Mouse (Mus musculus) cerebellum, postnatal 10 days (tissue): ENCODE measurements at regions not wholly inside any gene's neighbourhood (a gene's known extent, or its start where the extent isn't known, plus 50 kb on each side); places are given as distances from the start of the nearest gene placed in this dataset.
A peak's percentile ranks its signal among the peaks of the same experiment; 100 is the strongest.

Source experiments
- DNase-seq, 2 experiments: peaks; one replicate each; pipeline ENCODE4 v3.0.0; 2021; ENCODE audit warnings: mixed read lengths in 2 of 2

DNA sequence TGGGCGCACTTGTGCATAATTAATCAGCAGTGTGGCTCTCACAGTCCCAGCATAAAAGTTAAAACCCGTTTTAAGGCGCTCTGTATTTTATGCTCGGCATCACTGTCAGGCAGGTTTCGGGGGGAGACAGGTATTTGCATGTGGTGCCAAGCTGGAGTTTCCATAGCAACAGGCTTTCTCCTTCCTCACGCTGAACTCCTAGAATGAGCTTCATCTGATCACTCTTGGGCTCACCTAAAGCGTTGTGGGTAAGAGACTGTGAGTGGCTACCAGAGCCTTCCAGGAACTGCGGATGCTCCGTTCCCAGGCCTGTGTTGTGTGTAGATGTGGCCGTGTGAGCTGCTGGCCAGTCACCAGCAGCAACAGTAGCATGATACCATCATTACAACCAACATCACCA, 161.5 kb downstream of the Ajap1 start:
- DNase-seq = no peak

DNA sequence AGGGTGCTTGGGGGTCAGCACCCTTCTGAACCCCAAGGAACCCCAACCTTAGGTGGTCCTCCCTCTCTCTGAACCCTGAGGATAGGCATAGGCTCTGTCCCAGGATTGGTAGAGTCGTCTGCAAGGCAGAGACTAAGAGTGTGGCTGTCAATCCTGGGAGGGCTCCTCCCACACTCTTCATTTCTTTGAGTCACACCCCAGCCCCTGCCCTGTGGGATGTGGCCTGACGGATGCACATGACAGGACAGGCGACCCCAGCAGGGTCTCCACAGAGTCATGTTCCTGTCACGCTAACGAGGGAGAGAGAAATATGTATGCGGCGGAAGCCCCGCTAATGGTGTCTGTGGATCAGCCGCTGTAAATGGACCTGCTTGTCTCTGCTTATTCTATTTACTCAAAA, 162.0 kb downstream of the Ajap1 start:
- no peak for DNase-seq

DNA sequence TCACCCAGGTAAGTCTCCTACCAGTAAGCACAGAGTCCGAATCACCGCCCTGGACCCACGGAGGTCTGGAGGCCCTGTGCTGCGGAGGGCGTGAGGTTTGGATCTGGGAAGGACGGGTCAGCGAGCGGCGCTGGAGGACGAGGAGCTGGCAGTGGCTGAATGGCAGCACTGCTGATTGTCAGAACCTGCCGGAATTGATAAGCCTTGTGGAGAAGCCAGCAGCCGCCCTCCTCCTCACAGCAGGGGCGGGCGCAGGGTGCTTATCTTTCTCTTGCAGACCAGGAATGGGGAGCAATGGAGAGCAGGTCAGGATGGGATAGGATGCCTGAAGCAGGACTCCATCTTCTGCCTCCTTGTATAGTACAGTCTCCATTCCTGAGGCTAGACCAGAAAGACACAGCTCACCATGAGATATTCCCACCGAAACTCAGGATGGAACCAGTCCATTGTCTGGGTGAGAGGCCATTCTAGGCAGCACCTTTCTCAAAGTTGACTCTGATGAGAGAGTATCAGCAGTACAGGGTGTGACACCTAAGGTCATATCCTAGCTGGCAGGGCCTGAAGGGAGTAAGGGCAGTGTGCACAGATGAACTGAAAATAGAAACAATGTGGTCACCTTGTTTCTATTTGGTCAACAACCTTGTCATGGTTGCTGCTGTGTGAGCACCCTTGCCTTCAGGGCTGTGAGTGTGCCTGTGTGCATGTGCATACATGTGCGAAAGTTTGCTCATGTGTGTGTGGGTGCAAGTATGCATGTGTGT, 165.5 kb downstream of the Ajap1 start:
- DNase-seq = no peak

DNA sequence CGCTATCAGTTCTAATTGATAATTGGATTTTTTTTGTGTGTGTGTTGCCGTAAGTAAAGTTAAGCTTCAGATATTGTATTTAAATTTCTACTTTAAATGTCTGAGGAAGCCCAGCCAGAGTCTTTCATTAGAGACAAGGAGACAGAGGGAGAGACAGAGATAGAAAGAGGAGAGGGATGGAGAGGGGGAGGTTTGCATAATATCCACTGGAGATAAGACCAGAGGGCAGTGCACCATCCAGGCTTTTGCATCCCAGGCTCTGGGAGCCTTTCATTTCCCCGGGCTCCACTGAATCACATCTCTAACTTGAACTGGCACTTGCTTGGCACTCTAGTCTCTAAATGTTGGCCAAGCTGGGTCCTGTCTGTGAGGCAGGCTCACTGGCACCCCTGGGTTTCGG, 166.1 kb downstream of the Ajap1 start:
- peak in 1 of 2 experiments; percentile 27 for DNase-seq

DNA sequence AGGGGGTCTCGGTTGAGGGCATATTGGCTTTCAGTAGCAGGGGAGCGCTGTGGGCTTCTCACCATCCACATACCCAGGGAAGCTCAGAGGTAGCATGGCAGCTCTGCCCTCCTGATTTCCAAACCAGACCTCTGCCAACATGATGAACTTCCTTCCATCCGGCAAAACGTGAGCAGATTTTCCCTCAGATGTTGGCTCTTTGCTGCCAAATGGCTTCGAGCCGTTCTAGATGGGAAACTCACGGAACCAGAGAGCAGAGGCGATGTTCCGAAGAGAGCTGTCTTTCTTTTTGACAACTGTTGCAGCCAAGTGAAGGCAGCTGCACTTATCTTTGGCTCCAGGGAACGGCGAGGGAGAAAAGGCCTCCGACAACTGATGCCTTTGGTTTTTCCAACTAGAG, 168.7 kb downstream of the Ajap1 start:
- DNase-seq = peak; percentile 27 to 36

DNA sequence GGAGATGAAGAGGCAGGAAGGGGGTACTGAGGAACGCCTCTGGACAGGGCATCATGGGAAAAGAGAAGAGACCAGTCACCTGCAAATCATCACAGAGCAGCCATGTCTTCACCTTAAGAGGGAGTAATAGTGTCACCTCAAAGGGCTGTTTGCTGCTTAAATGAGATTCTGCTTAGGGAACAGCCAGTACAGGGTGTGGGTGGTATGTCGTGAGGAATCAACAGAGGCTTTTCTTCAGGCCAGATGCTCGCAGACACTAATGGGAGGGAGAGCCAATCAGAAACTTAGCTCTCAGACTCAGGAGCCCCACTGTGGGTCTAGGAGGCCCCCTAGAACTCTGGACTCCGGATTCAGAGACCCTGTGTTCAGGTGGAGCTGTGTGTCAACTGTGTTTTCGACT, 171.0 kb downstream of the Ajap1 start:
- DNase-seq = no peak

DNA sequence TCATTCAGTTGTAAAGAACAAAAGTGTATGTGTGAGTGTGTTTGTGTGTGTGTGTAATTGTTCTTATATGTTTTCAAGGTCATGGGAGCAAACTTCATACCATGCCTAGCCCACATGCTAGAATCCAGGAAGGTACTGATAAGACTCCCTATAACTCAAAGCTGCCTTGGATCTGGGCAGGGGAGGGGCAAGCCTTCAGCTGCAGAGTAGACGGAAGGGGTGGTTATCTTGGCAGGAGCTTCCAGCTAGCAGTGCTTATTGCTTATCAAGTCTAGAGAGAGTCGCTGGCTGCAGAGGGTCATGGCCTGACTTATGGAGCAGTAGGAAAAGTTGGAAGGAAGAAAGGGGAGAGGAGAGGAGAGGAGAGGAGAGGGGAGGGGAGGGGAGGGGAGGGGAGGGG, 172.0 kb downstream of the Ajap1 start:
- DNase-seq = no peak

DNA sequence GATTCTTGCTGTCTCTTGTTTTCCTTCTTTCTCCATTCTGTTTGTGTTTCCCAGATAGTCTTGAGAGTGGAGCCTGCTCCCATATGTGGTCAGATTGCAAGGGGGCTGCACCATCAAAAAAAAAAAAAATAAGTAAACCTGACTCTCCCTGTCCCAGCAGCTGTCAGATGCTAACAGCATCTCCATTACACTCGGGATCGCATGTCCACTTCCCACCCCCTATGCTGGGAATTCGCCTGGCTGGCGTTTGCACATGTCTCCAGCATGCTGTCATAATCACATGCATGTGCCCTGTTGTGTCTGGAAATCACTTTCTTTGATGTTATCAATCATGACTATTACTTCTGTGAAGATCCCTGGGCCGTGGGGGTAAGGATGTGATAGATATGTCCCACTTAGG, 179.1 kb downstream of the Ajap1 start:
- DNase-seq = no peak

DNA sequence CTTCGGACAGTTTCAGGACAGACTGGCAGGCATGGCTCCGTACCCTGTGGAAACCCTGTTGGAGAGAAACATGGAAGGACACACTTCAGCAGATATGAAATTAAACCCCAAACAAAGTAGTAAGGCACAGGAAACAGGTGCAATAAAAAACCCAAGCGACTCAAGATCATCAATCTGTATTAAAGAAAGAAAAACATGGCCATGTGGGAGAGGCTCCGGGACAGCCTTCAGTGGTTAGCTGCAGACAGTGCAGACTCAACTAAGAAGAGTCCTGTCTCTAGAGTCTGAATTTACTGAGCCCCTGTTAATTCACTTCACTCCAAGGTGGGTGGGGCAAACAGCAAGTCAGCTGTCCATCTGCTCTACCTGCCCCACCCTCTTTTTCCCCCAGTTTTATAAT, 179.8 kb downstream of the Ajap1 start:
- no peak for DNase-seq

DNA sequence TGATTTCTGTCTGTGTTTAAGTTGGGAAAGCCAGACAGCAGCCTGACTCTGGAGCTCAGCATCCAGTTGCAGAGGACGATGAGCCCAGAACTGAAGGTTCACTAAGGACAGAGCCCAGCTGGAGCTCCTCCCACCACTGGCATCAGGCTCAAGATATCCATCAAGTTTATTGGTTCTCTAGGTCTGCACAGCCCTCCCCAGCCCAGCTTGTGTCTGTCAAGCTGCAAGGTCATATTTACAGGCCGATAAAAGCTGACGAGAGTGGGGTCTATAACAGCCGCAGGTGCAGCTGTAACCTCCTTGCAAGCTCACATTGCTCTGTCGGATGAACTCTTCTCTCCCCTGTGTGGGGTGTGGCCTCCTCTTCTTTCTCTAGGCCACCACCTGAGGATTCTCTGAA, 184.3 kb downstream of the Ajap1 start:
- DNase-seq = no peak

DNA sequence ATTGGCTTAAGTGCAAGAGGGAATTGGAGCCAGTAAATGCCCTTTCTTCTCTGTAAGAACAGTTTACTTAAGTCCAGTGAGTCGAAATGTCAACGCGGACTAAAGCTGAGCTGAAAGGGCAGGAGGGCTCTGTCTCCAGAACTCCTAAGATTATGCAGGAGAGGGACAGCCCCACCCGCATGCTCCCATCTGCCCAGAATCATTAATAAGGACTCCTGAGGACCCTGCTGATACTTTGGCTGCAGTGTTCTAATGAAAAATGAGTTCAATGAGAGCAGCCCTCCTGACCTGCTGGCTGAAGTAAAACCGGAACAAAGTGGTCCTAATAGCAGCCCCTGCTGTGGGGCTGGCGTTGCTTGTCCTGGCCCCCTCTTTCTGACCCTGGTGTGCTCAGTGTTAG, 187.8 kb downstream of the Ajap1 start:
- DNase-seq = peak; percentile 27 to 40

DNA sequence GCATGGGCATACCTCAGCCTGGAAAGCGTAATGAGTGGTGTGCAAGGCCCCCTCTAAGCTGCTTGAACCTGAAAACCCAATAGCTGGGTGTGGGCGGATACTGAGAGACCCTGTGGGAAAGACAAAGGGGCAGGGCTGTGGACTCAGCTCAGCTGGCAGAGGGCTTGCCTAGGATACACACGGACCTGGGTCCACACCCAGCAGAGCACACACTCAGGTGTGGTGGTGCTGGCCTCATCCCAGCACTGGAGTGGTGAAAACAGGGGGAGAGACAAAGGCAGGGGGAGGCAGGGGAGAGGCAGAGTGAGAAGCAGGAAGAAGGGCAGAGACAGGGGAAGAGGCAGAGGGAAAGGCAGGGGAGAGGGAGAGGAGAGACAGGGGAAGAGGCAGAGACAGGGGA, 189.5 kb downstream of the Ajap1 start:
- DNase-seq = no peak

DNA sequence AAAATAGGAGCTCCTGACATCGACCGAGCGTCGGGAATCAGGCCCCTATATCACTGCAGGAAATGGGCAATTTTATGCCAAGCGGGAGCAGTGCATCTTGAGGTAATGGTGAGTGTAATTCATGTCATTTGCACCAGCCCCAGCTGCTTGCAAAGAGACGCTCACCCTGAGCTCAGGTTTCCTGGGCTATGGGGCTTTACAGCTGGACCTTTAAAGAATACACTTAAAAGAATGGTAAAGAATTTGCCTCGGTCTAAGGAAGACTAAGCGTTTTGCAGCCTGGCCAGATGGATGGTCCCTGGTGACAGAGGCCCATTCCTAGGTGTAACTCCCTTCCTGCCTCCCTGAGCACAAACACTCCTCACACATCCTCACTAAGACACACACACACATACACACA, 194.2 kb downstream of the Ajap1 start:
- DNase-seq = no peak

DNA sequence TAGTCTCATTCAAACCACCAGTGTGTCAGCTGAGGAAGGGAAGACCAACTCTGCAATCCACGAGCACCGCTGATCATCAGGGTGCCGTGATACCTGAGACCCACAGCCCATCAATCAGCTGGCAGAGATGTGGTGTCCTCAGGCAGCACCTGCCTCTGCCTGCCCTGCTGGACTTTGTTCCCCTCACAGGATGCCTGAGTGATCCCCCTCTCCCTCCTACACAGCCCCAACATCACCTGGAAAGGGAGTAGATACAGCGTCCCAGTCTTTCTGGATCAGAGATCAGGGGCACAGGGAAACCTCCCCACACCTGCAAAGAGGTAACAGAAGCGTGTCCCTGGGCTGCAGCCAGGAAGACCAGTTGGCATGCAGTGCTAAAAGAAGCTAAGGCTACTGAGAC, 198.4 kb downstream of the Ajap1 start:
- no peak for DNase-seq

DNA sequence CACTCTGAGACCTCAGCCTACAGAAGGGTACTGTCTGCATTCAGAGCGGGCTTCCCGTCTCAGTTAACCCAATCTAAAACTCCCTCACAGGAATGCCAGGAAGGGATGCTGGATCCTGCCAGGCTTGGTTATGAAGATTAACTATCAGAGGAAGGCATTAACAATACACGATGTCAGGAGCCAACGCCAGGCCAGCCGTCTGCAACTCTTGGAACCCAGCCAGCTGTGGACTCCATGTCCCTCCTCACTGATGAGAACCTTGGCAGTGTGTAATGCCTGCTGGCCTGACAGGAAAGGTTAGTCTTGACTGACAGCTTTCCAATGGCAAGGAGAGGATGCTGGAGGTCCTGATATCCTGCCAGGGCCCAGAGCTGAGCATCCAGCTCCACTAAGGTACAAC, 206.0 kb downstream of the Ajap1 start:
- DNase-seq = peak; percentile 89 to 92

DNA sequence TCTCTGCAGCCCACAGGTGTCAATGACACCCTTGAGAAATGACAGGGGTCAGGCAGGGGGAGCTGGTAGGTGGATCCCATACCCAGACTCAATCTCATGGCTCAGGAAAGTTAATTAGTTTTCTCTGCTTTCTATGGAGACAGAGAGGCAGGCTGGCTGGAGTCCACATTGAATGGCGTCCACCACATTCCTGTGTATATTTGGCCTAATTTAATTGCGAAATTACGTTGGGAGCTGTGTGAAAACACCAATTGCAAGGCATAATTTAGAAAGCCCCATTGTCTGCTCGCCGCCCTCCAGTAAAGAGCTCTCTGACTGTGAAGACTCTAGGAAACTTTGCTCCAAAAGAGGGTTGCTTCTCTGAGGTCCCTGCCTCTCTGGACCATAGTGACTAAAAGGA, 211.2 kb downstream of the Ajap1 start:
- no peak for DNase-seq

DNA sequence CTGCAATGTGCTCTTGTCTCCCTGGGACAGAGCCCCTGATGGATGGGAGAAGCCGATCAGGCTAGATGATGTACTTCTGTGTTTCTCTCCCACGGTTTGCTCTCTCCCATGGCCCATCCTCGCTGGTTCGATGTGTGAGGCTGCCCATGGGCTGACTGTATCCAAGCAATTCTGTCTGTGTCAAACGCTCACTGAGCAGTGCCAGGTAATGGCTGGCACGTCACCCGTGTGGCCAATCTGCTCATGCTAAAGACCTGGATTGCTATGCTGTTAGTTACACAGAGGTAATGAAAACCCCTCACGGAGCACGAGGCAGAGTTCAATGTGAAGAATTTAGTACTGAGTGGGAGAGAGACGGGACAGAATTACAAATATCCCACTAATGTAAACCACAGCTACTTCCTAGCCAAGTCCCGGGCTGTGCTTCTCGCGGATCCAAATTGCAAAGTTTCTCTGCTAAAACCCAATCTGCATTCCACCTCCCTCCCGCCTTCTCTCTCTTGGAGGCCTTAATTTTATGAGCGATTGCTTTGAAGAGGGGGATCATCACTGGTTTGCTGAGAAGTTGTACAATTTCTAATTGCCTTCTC, 219.3 kb downstream of the Ajap1 start:
- DNase-seq = peak; percentile 75 to 81

DNA sequence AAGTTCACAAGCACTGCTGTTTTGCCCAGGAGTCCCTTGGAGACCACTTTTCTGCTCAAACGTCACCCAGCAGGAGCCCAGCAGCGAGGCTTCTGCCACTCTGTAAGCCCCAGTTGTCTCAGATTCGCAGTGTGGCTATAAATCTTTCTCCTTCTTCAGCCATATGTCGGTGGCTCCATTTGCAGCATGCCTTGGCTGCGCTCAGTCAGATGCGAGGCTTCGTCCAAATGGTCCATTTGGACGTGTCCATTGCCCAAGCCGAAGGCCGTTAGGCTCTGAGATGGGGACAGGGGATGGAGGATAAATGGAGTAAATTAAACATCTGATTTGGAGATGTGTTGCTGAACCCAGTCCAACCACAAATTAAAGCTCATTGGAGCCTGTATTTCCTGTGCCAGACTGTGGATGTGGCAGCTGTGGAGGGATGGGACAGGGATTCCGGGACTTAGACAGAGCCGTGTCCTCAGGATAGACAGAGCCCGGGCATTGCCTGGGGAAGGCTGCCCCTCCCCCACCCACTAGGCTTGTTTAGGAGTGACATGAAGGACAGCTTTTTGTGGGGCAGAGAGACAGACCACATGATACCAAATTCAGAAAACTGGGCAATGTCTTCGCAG, 221.6 kb downstream of the Ajap1 start:
- DNase-seq = peak; percentile 62 to 77

DNA sequence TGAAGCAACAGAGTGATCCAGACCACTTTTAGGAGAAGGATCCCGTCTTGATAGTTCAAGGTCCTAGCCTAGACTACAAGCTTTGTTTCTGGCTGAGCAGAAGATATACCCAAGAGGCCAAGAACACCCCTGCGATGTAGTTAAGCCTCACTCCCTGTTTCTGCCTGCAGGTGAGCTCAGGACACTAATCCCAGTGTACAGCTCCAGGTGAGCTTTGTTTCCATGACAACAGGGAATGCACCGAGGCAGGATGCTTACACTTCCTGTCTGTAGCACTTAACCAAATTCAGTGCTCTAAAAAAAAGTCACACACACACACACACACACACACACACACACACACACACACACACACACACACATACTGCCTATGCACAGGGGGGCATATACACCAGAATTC, 230.7 kb downstream of the Ajap1 start:
- no peak for DNase-seq

DNA sequence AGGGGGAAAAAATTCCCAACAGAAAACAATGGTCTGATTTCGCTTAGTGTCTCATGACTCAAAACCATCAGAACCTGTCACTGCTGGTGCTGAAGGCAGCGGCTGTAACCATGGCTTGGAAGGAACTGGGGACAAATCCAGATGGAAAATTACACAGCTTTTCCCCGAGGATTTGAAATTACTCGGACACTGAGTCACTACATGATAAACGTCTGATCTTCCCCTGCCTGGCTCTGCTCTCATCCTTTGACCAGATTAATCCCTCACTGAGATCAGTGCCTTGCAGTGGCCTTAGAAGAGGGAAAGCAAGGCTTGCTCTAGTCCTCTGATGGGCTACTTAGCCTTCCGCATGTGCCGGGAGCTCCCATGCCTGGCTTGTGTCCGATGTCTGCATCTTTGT, 231.3 kb downstream of the Ajap1 start:
- DNase-seq = no peak

DNA sequence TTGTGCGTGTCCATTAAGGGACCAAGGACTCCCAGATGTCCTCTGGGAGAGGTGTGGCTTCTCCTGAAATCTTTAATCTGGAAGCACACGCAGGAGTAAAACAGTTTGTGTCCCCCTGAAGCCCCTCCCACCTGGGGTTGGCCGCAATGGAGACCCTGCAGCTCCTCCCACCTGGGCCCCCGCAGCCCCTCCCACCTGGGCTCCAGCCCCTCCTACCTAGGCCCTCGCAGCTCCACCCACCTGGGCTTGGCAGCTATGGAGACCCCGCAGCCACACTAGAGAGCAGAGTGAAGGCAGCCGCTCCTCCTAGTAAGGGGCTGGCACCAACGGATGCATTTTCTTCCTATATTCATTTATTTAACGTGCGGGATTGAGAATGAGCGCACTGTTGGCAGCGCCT, 245.9 kb downstream of the Ajap1 start:
- DNase-seq = peak in 1 of 2 experiments; percentile 46

DNA sequence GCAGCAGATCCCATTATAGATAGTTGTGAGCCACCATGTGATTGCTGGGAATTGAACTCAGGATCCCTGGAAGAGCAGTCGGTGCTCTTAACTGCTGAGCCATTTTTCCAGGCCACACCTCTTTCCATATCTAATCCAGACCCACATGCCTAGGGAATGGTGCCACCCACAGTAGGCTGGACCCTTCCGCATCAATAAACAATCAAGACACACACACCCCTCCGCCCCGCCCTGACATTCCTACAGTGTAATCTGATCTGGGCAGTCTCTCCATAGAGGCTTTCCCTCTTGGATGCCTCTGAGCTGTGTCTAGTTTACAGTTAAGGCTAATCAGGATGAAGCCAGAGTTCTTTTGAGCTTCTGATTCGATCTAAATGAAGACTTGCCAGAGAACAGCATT, 248.8 kb downstream of the Ajap1 start:
- DNase-seq = no peak

DNA sequence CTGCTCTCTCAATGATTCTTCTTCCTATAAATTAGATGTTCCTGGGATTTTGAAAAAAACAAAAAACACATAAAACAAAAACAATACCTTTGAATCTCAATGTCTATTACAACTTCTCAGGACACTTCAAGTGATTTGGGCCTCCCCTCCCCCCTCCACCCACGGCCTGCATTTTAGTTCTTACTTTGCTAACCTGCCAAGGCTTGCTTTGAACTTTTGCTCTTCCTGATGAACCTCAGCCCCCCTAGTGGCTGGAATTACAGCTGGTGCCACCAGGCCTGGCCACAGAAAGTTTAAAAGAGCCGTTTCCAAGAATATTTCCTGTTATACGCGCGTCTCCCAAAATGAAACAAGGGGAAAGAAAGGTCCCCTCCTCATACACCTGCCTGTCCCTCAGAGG, 253.4 kb downstream of the Ajap1 start:
- no peak for DNase-seq

DNA sequence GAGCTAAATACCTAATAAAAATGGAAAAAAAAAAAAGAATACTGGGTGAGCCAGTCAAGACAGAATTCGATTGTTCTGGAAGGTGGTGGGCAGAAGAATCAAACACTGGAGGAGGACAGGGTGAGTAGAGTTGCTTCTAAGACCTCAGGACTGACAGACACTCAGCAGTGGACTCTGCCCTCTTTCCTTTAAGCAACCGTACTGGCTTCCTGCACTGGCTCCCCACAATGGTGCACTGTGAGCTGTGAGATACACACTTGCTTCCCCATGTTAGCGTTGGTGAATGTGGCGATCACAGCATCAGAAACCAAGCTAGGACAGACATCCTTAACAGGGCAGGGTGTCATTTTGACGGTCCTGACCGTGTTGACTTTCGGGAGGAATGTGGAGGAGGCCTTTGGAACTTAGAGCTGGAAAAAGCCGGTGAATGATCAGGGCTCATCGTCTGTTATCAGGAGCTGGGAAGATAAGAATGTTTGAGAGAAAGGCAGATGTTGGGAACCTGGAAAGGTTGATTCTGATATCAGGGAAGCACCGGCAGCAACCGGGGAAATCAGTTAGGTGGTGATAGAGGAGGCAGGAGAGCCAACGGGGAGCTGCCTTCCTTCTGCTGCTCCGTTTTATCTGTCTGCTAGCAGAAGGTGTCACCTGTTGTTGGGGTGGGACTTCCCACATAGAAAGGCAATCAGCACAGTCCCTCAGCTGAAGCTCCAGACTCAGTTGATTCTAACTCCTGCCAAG, 254.8 kb downstream of the Ajap1 start:
- DNase-seq = no peak
